Comparison of ENCODE assay signal across 19 mouse cellular contexts in the genomic region with DNA sequence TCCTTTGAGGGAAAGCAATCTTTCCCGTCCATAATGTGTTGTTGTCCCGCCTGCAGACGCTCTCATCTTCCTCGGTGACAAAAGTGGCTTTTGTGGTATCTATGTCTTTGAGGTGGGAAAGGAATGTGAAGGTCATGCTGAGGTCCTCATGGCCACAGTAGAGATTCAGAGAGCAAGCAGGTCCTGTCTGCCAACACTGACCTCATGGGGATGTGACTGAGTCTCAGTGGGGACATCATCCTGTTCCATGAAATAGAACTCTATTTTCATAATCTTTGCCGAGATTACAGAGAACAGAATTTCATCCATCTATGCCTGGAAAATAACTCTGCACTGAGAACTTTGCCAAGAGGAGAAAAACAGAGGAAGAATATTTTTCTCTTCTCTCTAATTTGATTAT.
DNase-seq lines count a peak whose midpoint lies in the region; ATAC-seq and TF ChIP-seq lines count a peak whose summit lies in the region.
"Had no signal": no experiment of that assay in that cellular context is flagged by ENCODE, and none has a peak within 500 bp of the region (broad histone marks: within the 10 kb centered on the region; RNA-seq: fewer than 3 reads in every experiment).

No protein-coding gene starts in this region.

- H3K9me3 ChIP-seq in heart, embryonic 11.5 days (replicated peaks; ENCODE audit: control insufficient read depth, low read length) = no peaks in the 10 kb centered on the region
- no peaks in the 10 kb centered on the region for H3K9me3 ChIP-seq in liver, embryonic 11.5 days (ENCODE audit: control insufficient read depth, low read length)
- H3K9me3 ChIP-seq in kidney, embryonic 15.5 days (replicated peaks) = no peaks in the 10 kb centered on the region
- H3K9me3 ChIP-seq: embryonic facial prominence, embryonic 12.5 days; forebrain, embryonic 15.5 days; hindbrain, embryonic 10.5 days had no signal

- no peak overlapping the region for H3K4me3 ChIP-seq in gastrocnemius, adult 2 months
- no peak overlapping the region for H3K4me3 ChIP-seq in heart, embryonic 11.5 days (ENCODE audit: low read depth, low read length)
- H3K4me3 ChIP-seq in liver, embryonic 11.5 days (ENCODE audit: low read depth, low read length) = no peak overlapping the region
- no peak overlapping the region for H3K4me3 ChIP-seq in kidney, embryonic 15.5 days (replicated peaks)
- H3K4me3 ChIP-seq: embryonic facial prominence, embryonic 12.5 days; forebrain, embryonic 15.5 days; heart, adult 2 months; hindbrain, embryonic 10.5 days had no signal

- H3K27me3 ChIP-seq in heart, embryonic 11.5 days (ENCODE audit: control insufficient read depth, insufficient read depth, low read length) = no peaks in the 10 kb centered on the region
- H3K27me3 ChIP-seq in liver, embryonic 11.5 days (replicated peaks; ENCODE audit: control insufficient read depth, insufficient read depth, low read length) = no peaks in the 10 kb centered on the region
- H3K27me3 ChIP-seq in kidney, embryonic 15.5 days = no peaks in the 10 kb centered on the region
- H3K27me3 ChIP-seq: embryonic facial prominence, embryonic 12.5 days; forebrain, embryonic 15.5 days had no signal

- H3K27ac ChIP-seq in gastrocnemius, adult 2 months = peak overlapping the region; percentile 63
- H3K27ac ChIP-seq in heart, embryonic 11.5 days (ENCODE audit: low read depth, low read length) = no peak overlapping the region
- H3K27ac ChIP-seq in liver, embryonic 11.5 days (ENCODE audit: low read depth, low read length) = no peak overlapping the region
- H3K27ac ChIP-seq in kidney, embryonic 15.5 days = no peak overlapping the region
- H3K27ac ChIP-seq: embryonic facial prominence, embryonic 12.5 days; forebrain, embryonic 15.5 days; hindbrain, embryonic 10.5 days; hindbrain, embryonic 14.5 days had no signal

- no peak for TF ChIP-seq CTCF in gastrocnemius, adult 2 months (IDR thresholded peaks at IDR 0.05)

- no peak for ATAC-seq in heart, embryonic 11.5 days (replicated peaks; ENCODE audit: insufficient number of reproducible peaks, low FRiP score, low TSS enrichment)
- no peak for ATAC-seq in liver, embryonic 11.5 days (replicated peaks; ENCODE audit: low FRiP score)
- ATAC-seq in kidney, embryonic 15.5 days (replicated peaks; ENCODE audit: low FRiP score) = no peak
- ATAC-seq: forebrain, embryonic 15.5 days; intestine, embryonic 16.5 days had no signal

- WGBS in heart, embryonic 11.5 days (ENCODE audit: insufficient replicate concordance) = 52% methylated on average over 5 of the region's 5 CpGs
- WGBS in liver, embryonic 11.5 days = 90% methylated on average over 5 of the region's 5 CpGs
- 48% methylated on average over 5 of the region's 5 CpGs for WGBS in kidney, embryonic 15.5 days

- intact Hi-C loops in gastrocnemius, adult 2 months (cut with DNase I) = no loop called here
- intact Hi-C loops in heart, postnatal 36 days (cut with DNase I) = no loop called here

- no peaks in the 10 kb centered on the region for H3K36me3 ChIP-seq in heart, embryonic 11.5 days (ENCODE audit: control insufficient read depth, insufficient read depth, low read length)
- no peaks in the 10 kb centered on the region for H3K36me3 ChIP-seq in liver, embryonic 11.5 days (ENCODE audit: control insufficient read depth, insufficient read depth, low read length)
- no peaks in the 10 kb centered on the region for H3K36me3 ChIP-seq in kidney, embryonic 15.5 days
- H3K36me3 ChIP-seq: embryonic facial prominence, embryonic 12.5 days; forebrain, embryonic 15.5 days; hindbrain, embryonic 10.5 days had no signal

- DNase-seq in gastrocnemius, adult 2 months = peak; percentile 60
- no peak for DNase-seq in gastrocnemius, postnatal 10 days
- peak; percentile 37 to 50 for DNase-seq in heart, adult 9 months (ENCODE audit: low spot score in 2 of 2)
- DNase-seq in gastrocnemius, postnatal 25 days = peak; percentile 28
- peak; percentile 28 to 39 for DNase-seq in heart, postnatal 36 days
- no peak for DNase-seq in liver, embryonic 11.5 days (ENCODE audit: low spot score)
- DNase-seq: adrenal gland, postnatal 10 days; cerebellum, adult 11-12 months; cerebellum, adult 9-10 months; cerebellum, postnatal 25 days; kidney, adult 2 months had no signal

- no peak overlapping the region for H3K9ac ChIP-seq in heart, embryonic 11.5 days (ENCODE audit: low read depth, low read length)
- H3K9ac ChIP-seq in liver, embryonic 11.5 days (ENCODE audit: low read depth, low read length) = no peak overlapping the region
- no peak overlapping the region for H3K9ac ChIP-seq in kidney, embryonic 15.5 days
- H3K9ac ChIP-seq: embryonic facial prominence, embryonic 12.5 days; forebrain, embryonic 15.5 days; hindbrain, embryonic 14.5 days had no signal

- H3K4me1 ChIP-seq in heart, embryonic 11.5 days (ENCODE audit: control insufficient read depth, insufficient read depth, low read length) = no peaks in the 10 kb centered on the region
- H3K4me1 ChIP-seq in liver, embryonic 11.5 days (replicated peaks; ENCODE audit: control insufficient read depth, insufficient read depth, low read length) = no peaks in the 10 kb centered on the region
- H3K4me1 ChIP-seq in kidney, embryonic 15.5 days = 0 out of 2 replicates have a peak, but pooled peaks cover 3% of the 10 kb centered on the region
- H3K4me1 ChIP-seq: forebrain, embryonic 15.5 days had no signal

- no peak overlapping the region for H3K4me2 ChIP-seq in heart, embryonic 11.5 days
- no peak overlapping the region for H3K4me2 ChIP-seq in liver, embryonic 11.5 days
- no peak overlapping the region for H3K4me2 ChIP-seq in kidney, embryonic 15.5 days
- H3K4me2 ChIP-seq: embryonic facial prominence, embryonic 12.5 days; forebrain, embryonic 15.5 days; hindbrain, embryonic 14.5 days had no signal

Comparison
In these comparisons a context has a peak if more than half of its experiments do, and no peak if none do; other contexts are left out.
1. DNase-seq: peak in gastrocnemius, adult 2 months (single experiment), heart, adult 9 months (2 of 2), gastrocnemius, postnatal 25 days (single experiment) and heart, postnatal 36 days (2 of 2); none in gastrocnemius, postnatal 10 days (single experiment) and liver, embryonic 11.5 days (single experiment).